Mouse (Mus musculus): Measurements from ENCODE around the gene Zfp444. TPM values are rescaled to one million over a fixed set of nuclear protein-coding genes. Genes with fewer than 3 reads are reported as not detected.
A peak's percentile ranks its signal among the peaks of the same experiment; 100 is the strongest.

The Zfp444 gene
- polyA plus RNA-seq, 1 experiment from 2014 or later: 102 TPM

- Histone ChIP-seq H3K9ac (no peak overlapping the region), H3K4me2 (no peak overlapping the region), H3K27ac (no peak overlapping the region), H3K9me3 (no peaks in the 10 kb centered on the region), H3K27me3 (replicated peaks) (no peaks in the 10 kb centered on the region), H3K4me3 (no peak overlapping the region), H3K4me1 (peaks cover 21% of the 10 kb centered on the region), H3K36me3 (replicated peaks) (no peaks in the 10 kb centered on the region)
- no peak for ATAC-seq (replicated peaks)
- 86% methylated on average over 1 of the region's 1 CpGs for WGBS
Measured at GRCm38 (mm10) chr7:6151266-6151665, 20.8 kb upstream of the Zfp444 start.

GRCm38 (mm10) chr7:6152036-6152435 is 20.0 kb upstream of the Zfp444 start:
- Histone ChIP-seq H3K27ac (no peak overlapping the region), H3K9me3 (no peaks in the 10 kb centered on the region), H3K36me3 (replicated peaks) (no peaks in the 10 kb centered on the region), H3K4me2 (no peak overlapping the region), H3K9ac (no peak overlapping the region), H3K27me3 (replicated peaks) (no peaks in the 10 kb centered on the region), H3K4me3 (no peak overlapping the region), H3K4me1 (peaks cover 27% of the 10 kb centered on the region)
- no peak for ATAC-seq (replicated peaks)
- 83% methylated on average over 3 of the region's 3 CpGs for WGBS

GRCm38 (mm10) chr7:6153131-6153530 is 18.9 kb upstream of the Zfp444 start:
- no peaks in the 10 kb centered on the region for H3K9me3 ChIP-seq
- peaks cover 27% of the 10 kb centered on the region for H3K4me1 ChIP-seq
- H3K27ac ChIP-seq: no peak overlapping the region
- no peak for ATAC-seq (replicated peaks)
- WGBS: 93% methylated on average over 3 of the region's 3 CpGs
- no peaks in the 10 kb centered on the region for H3K27me3 ChIP-seq (replicated peaks)
- H3K9ac ChIP-seq: no peak overlapping the region
- H3K4me3 ChIP-seq: no peak overlapping the region
- H3K4me2 ChIP-seq: no peak overlapping the region
- no peaks in the 10 kb centered on the region for H3K36me3 ChIP-seq (replicated peaks)

GRCm38 (mm10) chr7:6154164-6154563 is 17.9 kb upstream of the Zfp444 start:
- Histone ChIP-seq H3K4me1 (peaks cover 24% of the 10 kb centered on the region), H3K9me3 (no peaks in the 10 kb centered on the region), H3K27ac (no peak overlapping the region), H3K36me3 (replicated peaks) (no peaks in the 10 kb centered on the region), H3K4me2 (peak overlapping the region; percentile 94), H3K27me3 (replicated peaks) (no peaks in the 10 kb centered on the region), H3K9ac (peak overlapping the region; percentile 92; the same call in 1 of the 2 replicates), H3K4me3 (peak overlapping the region; percentile 92)
- 86% methylated on average over 5 of the region's 5 CpGs for WGBS
- ATAC-seq (replicated peaks): no peak

- under 1% methylated on average over 78 of the region's 85 CpGs for WGBS
- H3K27me3 ChIP-seq (replicated peaks): no peaks in the 10 kb centered on the region
- H3K9me3 ChIP-seq: no peaks in the 10 kb centered on the region
- peak overlapping the region; percentile 94 for H3K4me2 ChIP-seq
- ATAC-seq (replicated peaks): peak; percentile 79
- H3K27ac ChIP-seq: peak overlapping the region; percentile 98
- peaks cover 23% of the 10 kb centered on the region for H3K4me1 ChIP-seq
- no peaks in the 10 kb centered on the region for H3K36me3 ChIP-seq (replicated peaks)
- H3K9ac ChIP-seq: peak overlapping the region; percentile 92
- peak overlapping the region; percentile 92 for H3K4me3 ChIP-seq
Measured at GRCm38 (mm10) chr7:6155031-6155872, 16.8 kb upstream of the Zfp444 start.

- Histone ChIP-seq H3K9ac (peak within 1 kb of the TSS; percentile 92), H3K36me3 (replicated peaks) (no peaks in the 10 kb centered on the region), H3K4me3 (peak within 1 kb of the TSS; percentile 92), H3K27me3 (replicated peaks) (no peaks in the 10 kb centered on the region), H3K27ac (peak within 1 kb of the TSS; percentile 98), H3K4me1 (peaks cover 23% of the 10 kb centered on the region), H3K4me2 (peak within 1 kb of the TSS; percentile 94), H3K9me3 (no peaks in the 10 kb centered on the region)
- ATAC-seq (replicated peaks): peak; percentile 97
- 1% methylated on average over 53 of the region's 54 CpGs for WGBS
Measured at GRCm38 (mm10) chr7:6155901-6156411, 16.1 kb upstream of the Zfp444 start, which contains the start of gene Zfp787. TSS of gene Zfp787 (minus strand) at chr7:6155997.

GRCm38 (mm10) chr7:6156901-6157472 is 15.0 kb upstream of the Zfp444 start:
- Histone ChIP-seq H3K9ac (peak overlapping the region; percentile 92; the same call in 1 of the 2 replicates), H3K27ac (peak overlapping the region; percentile 98; the same call in 1 of the 2 replicates), H3K4me3 (peak overlapping the region; percentile 92), H3K4me1 (peaks cover 23% of the 10 kb centered on the region), H3K9me3 (no peaks in the 10 kb centered on the region), H3K4me2 (peak overlapping the region; percentile 94), H3K36me3 (replicated peaks) (no peaks in the 10 kb centered on the region), H3K27me3 (replicated peaks) (no peaks in the 10 kb centered on the region)
- 75% methylated on average over 9 of the region's 9 CpGs for WGBS
- ATAC-seq (replicated peaks): no peak

GRCm38 (mm10) chr7:6157479-6157878 is 14.5 kb upstream of the Zfp444 start:
- WGBS: 79% methylated on average over 1 of the region's 1 CpGs
- Histone ChIP-seq H3K9ac (no peak overlapping the region), H3K4me1 (peaks cover 23% of the 10 kb centered on the region), H3K27me3 (replicated peaks) (no peaks in the 10 kb centered on the region), H3K4me2 (no peak overlapping the region), H3K4me3 (no peak overlapping the region), H3K9me3 (no peaks in the 10 kb centered on the region), H3K36me3 (replicated peaks) (no peaks in the 10 kb centered on the region), H3K27ac (no peak overlapping the region)
- ATAC-seq (replicated peaks): no peak

- H3K27ac ChIP-seq: no peak overlapping the region
- H3K27me3 ChIP-seq (replicated peaks): no peaks in the 10 kb centered on the region
- no peak overlapping the region for H3K4me3 ChIP-seq
- H3K9ac ChIP-seq: no peak overlapping the region
- H3K36me3 ChIP-seq (replicated peaks): no peaks in the 10 kb centered on the region
- H3K4me2 ChIP-seq: no peak overlapping the region
- no peaks in the 10 kb centered on the region for H3K9me3 ChIP-seq
- no peak for ATAC-seq (replicated peaks)
- H3K4me1 ChIP-seq: peaks cover 10% of the 10 kb centered on the region
- 93% methylated on average over 3 of the region's 3 CpGs for WGBS
Measured at GRCm38 (mm10) chr7:6159604-6160003, 12.4 kb upstream of the Zfp444 start.

- H3K4me3 ChIP-seq: no peak overlapping the region
- H3K27ac ChIP-seq: no peak overlapping the region
- no peak for ATAC-seq (replicated peaks)
- no peak overlapping the region for H3K9ac ChIP-seq
- H3K36me3 ChIP-seq (replicated peaks): no peaks in the 10 kb centered on the region
- no peak overlapping the region for H3K4me2 ChIP-seq
- no peaks in the 10 kb centered on the region for H3K9me3 ChIP-seq
- H3K4me1 ChIP-seq: peaks cover 5% of the 10 kb centered on the region; the same call in 1 of the 2 replicates
- H3K27me3 ChIP-seq (replicated peaks): no peaks in the 10 kb centered on the region
- WGBS: 59% methylated on average over 3 of the region's 3 CpGs
Measured at GRCm38 (mm10) chr7:6161541-6161940, 10.5 kb upstream of the Zfp444 start.

- H3K4me1 ChIP-seq: no peaks in the 10 kb centered on the region
- no peak overlapping the region for H3K4me2 ChIP-seq
- H3K9ac ChIP-seq: no peak overlapping the region
- WGBS: 71% methylated on average over 4 of the region's 4 CpGs
- no peak overlapping the region for H3K27ac ChIP-seq
- H3K27me3 ChIP-seq (replicated peaks): no peaks in the 10 kb centered on the region
- H3K36me3 ChIP-seq (replicated peaks): no peaks in the 10 kb centered on the region
- H3K9me3 ChIP-seq: no peaks in the 10 kb centered on the region
- ATAC-seq (replicated peaks): no peak
- no peak overlapping the region for H3K4me3 ChIP-seq
Measured at GRCm38 (mm10) chr7:6162172-6162571, 9.9 kb upstream of the Zfp444 start.

GRCm38 (mm10) chr7:6164671-6165070 is 7.4 kb upstream of the Zfp444 start:
- H3K27ac ChIP-seq: no peak overlapping the region
- no peaks in the 10 kb centered on the region for H3K4me1 ChIP-seq
- no peak for ATAC-seq (replicated peaks)
- no peak overlapping the region for H3K9ac ChIP-seq
- H3K27me3 ChIP-seq (replicated peaks): no peaks in the 10 kb centered on the region
- H3K4me3 ChIP-seq: no peak overlapping the region
- no peak overlapping the region for H3K4me2 ChIP-seq
- H3K9me3 ChIP-seq: no peaks in the 10 kb centered on the region
- WGBS: 68% methylated on average over 5 of the region's 5 CpGs
- no peaks in the 10 kb centered on the region for H3K36me3 ChIP-seq (replicated peaks)

All from midbrain, embryonic 15.5 days (tissue).